12 mouse cellular contexts compared by ENCODE assay signal in the genomic region with DNA sequence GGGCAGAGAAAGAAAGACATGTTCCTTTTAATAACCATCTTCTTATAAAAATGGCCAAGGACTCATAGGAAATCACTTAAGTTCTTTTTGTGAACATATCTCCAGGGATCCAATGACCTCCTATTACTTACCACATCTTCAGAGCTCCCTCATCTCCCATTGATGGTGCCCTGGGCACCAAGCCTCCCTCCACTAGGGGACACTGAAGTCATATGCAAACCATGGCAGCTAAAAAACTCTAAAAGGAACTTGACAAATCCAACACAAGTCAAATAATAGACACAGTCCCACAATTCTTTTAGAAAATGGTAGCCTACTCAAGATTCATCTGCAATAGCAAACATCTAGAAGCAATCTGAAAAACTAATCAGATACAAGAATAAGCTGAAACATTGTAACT.
DNase-seq lines count a peak whose midpoint lies in the region; ATAC-seq and TF ChIP-seq lines count a peak whose summit lies in the region.
"Had no signal": no experiment of that assay in that cellular context is flagged by ENCODE, and none has a peak within 500 bp of the region (broad histone marks: within the 10 kb centered on the region; RNA-seq: fewer than 3 reads in every experiment).

No protein-coding gene starts in this region.

- no peaks in the 10 kb centered on the region for H3K4me1 ChIP-seq in kidney, embryonic 14.5 days (ENCODE audit: control insufficient read depth, insufficient read depth, low read length)
- no peaks in the 10 kb centered on the region for H3K4me1 ChIP-seq in small intestine, adult 2 months (ENCODE audit: control insufficient read depth, insufficient read depth, insufficient read length, low read length)
- H3K4me1 ChIP-seq: lung, embryonic 15.5 days had no signal

- TF ChIP-seq CTCF in small intestine, adult 2 months (IDR thresholded peaks at IDR 0.05; ENCODE audit: extremely low read depth, insufficient read length, insufficient replicate concordance, low read depth, low read length): peak; percentile 17; the same call in 1 of the 2 replicates

- H3K4me3 ChIP-seq in kidney, embryonic 14.5 days (ENCODE audit: low read length): no peak overlapping the region
- no peak overlapping the region for H3K4me3 ChIP-seq in small intestine, adult 2 months (ENCODE audit: low read depth, low read length)
- H3K4me3 ChIP-seq: lung, embryonic 15.5 days had no signal

- ATAC-seq in kidney, embryonic 14.5 days (ENCODE audit: low FRiP score, low TSS enrichment): no peak
- ATAC-seq in erythroid progenitor cell, adult 5-6 weeks (replicated peaks; ENCODE audit: low FRiP score, poor library complexity, severe bottlenecking): no peak

- TF ChIP-seq POLR2A in small intestine, adult 2 months (IDR thresholded peaks at IDR 0.05; ENCODE audit: low read depth, low read length): no peak

- H3K9ac ChIP-seq in kidney, embryonic 14.5 days (ENCODE audit: low read depth, low read length): no peak overlapping the region
- H3K9ac ChIP-seq: lung, embryonic 15.5 days had no signal

- no peak overlapping the region for H3K27ac ChIP-seq in kidney, embryonic 14.5 days (ENCODE audit: low read depth, low read length)
- no peak overlapping the region for H3K27ac ChIP-seq in small intestine, adult 2 months (ENCODE audit: insufficient read depth, low read depth, low read length)
- H3K27ac ChIP-seq: lung, embryonic 15.5 days had no signal

- no peaks in the 10 kb centered on the region for H3K9me3 ChIP-seq in kidney, embryonic 14.5 days (ENCODE audit: control insufficient read depth, low read length)
- H3K9me3 ChIP-seq: lung, embryonic 15.5 days had no signal

- H3K27me3 ChIP-seq in kidney, embryonic 14.5 days (ENCODE audit: control insufficient read depth, insufficient read depth, low read length): no peaks in the 10 kb centered on the region
- no peaks in the 10 kb centered on the region for H3K27me3 ChIP-seq in small intestine, adult 2 months (ENCODE audit: control insufficient read depth, insufficient read depth, low read length)
- H3K27me3 ChIP-seq: lung, embryonic 15.5 days had no signal

- DNase-seq in embryo, embryonic 10.5 days (ENCODE audit: low spot score): peak; percentile 33
- DNase-seq in embryo, embryonic 10 days (ENCODE audit: low spot score): no peak
- peak; percentile 13 for DNase-seq in kidney, adult 9 months
- peak; percentile 34 for DNase-seq in lung, postnatal 10 days
- no peak for DNase-seq in lung, postnatal 4 days
- DNase-seq: B cell, adult 2 months; midbrain, embryonic 14.5 days; right cerebral cortex, postnatal 25 days had no signal

- no peak overlapping the region for H3K4me2 ChIP-seq in kidney, embryonic 14.5 days (replicated peaks; ENCODE audit: low read depth, low read length)
- H3K4me2 ChIP-seq: lung, embryonic 15.5 days had no signal

- no peaks in the 10 kb centered on the region for H3K36me3 ChIP-seq in kidney, embryonic 14.5 days (ENCODE audit: control insufficient read depth, insufficient read depth, low read length)
- no peaks in the 10 kb centered on the region for H3K36me3 ChIP-seq in small intestine, adult 2 months (ENCODE audit: control insufficient read depth, insufficient read depth, low read length)
- H3K36me3 ChIP-seq: lung, embryonic 15.5 days had no signal

Comparison
In these comparisons a context has a peak if more than half of its experiments do, and no peak if none do; other contexts are left out.
1. DNase-seq: peak in embryo, embryonic 10.5 days (single experiment), kidney, adult 9 months (single experiment) and lung, postnatal 10 days (single experiment); none in embryo, embryonic 10 days (single experiment) and lung, postnatal 4 days (0 of 2).